Mouse (Mus musculus): Measurements from ENCODE around the gene Otop2. TPM values are rescaled to one million over a fixed set of nuclear protein-coding genes. Genes with fewer than 3 reads are reported as not detected.

Gene Otop2
- total RNA-seq, 2 experiments from 2014 or later = 1.4 to 2.7 TPM

- DNase-seq (ENCODE audit: extremely low spot score in 1 of 2, low spot score in 2 of 2) = no peak
- intact Hi-C loops (cut with DNase I) = no loop called here
- no peak for TF ChIP-seq CTCF (IDR thresholded peaks at IDR 0.05)
- H3K4me3 ChIP-seq = peak overlapping the region; percentile 75
- peak overlapping the region; percentile 93 for H3K27ac ChIP-seq
These were observed 29.4 kb upstream of the Otop2 start for GRCm38 (mm10) chr11:115277604-115277975.

- no peak overlapping the region for H3K27ac ChIP-seq
- intact Hi-C loops (cut with DNase I) = no loop called here
- H3K4me3 ChIP-seq = no peak overlapping the region
- TF ChIP-seq CTCF (IDR thresholded peaks at IDR 0.05) = no peak
- DNase-seq (ENCODE audit: extremely low spot score in 1 of 2, low spot score in 2 of 2) = no peak
These were observed 28.8 kb upstream of the Otop2 start for GRCm38 (mm10) chr11:115278176-115278575.

GRCm38 (mm10) chr11:115279726-115280125, 27.2 kb upstream of the Otop2 start:
- DNase-seq (ENCODE audit: extremely low spot score in 1 of 2, low spot score in 2 of 2) = no peak
- no peak for TF ChIP-seq CTCF (IDR thresholded peaks at IDR 0.05)
- Histone ChIP-seq H3K4me3 (no peak overlapping the region), H3K27ac (no peak overlapping the region)
- intact Hi-C loops (cut with DNase I) = no loop called here

GRCm38 (mm10) chr11:115282295-115282694, 24.7 kb upstream of the Otop2 start:
- Histone ChIP-seq H3K27ac (peak overlapping the region; percentile 72), H3K4me3 (no peak overlapping the region)
- no peak for DNase-seq (ENCODE audit: extremely low spot score in 1 of 2, low spot score in 2 of 2)
- intact Hi-C loops (cut with DNase I) = no loop called here
- no peak for TF ChIP-seq CTCF (IDR thresholded peaks at IDR 0.05)

- no peak for TF ChIP-seq CTCF (IDR thresholded peaks at IDR 0.05)
- H3K4me3 ChIP-seq = no peak overlapping the region
- DNase-seq (ENCODE audit: extremely low spot score in 1 of 2, low spot score in 2 of 2) = peak in 1 of 2 experiments; percentile 16
- intact Hi-C loops (cut with DNase I) = no loop called here
- H3K27ac ChIP-seq = peak overlapping the region; percentile 72
These were observed 24.1 kb upstream of the Otop2 start for GRCm38 (mm10) chr11:115282723-115283485.

GRCm38 (mm10) chr11:115283486-115283765, 23.5 kb upstream of the Otop2 start:
- DNase-seq (ENCODE audit: extremely low spot score in 1 of 2, low spot score in 2 of 2) = peak in 1 of 2 experiments; percentile 12
- peak overlapping the region; percentile 63 for H3K27ac ChIP-seq
- H3K4me3 ChIP-seq = no peak overlapping the region
- no peak for TF ChIP-seq CTCF (IDR thresholded peaks at IDR 0.05)
- intact Hi-C loops (cut with DNase I) = no loop called here

GRCm38 (mm10) chr11:115283891-115284620, 22.9 kb upstream of the Otop2 start:
- no peak overlapping the region for H3K4me3 ChIP-seq
- no peak overlapping the region for H3K27ac ChIP-seq
- DNase-seq (ENCODE audit: extremely low spot score in 1 of 2, low spot score in 2 of 2) = no peak
- TF ChIP-seq CTCF (IDR thresholded peaks at IDR 0.05) = no peak
- intact Hi-C loops (cut with DNase I) = no loop called here

- intact Hi-C loops (cut with DNase I) = no loop called here
- no peak for TF ChIP-seq CTCF (IDR thresholded peaks at IDR 0.05)
These were observed 21.7 kb upstream of the Otop2 start for GRCm38 (mm10) chr11:115285282-115285681.

GRCm38 (mm10) chr11:115286201-115286993, 20.6 kb upstream of the Otop2 start:
- DNase-seq (ENCODE audit: extremely low spot score in 1 of 2, low spot score in 2 of 2) = no peak
- peak overlapping the region; percentile 48 for H3K27ac ChIP-seq
- intact Hi-C loops (cut with DNase I) = no loop called here
- H3K4me3 ChIP-seq = no peak overlapping the region
- TF ChIP-seq CTCF (IDR thresholded peaks at IDR 0.05) = no peak

More at GRCm38 (mm10) chr11:115285282-115285681, 21.7 kb upstream of the Otop2 start:
- no peak for DNase-seq (ENCODE audit: extremely low spot score in 1 of 2, low spot score in 2 of 2)
- Histone ChIP-seq H3K27ac (no peak overlapping the region), H3K4me3 (no peak overlapping the region)

GRCm38 (mm10) chr11:115287386-115287785, 19.6 kb upstream of the Otop2 start:
- no peak for TF ChIP-seq CTCF (IDR thresholded peaks at IDR 0.05)
- Histone ChIP-seq H3K4me3 (no peak overlapping the region), H3K27ac (no peak overlapping the region; the same call in 1 of the 2 replicates)
- DNase-seq (ENCODE audit: extremely low spot score in 1 of 2, low spot score in 2 of 2) = peak in 1 of 2 experiments; percentile 12
- intact Hi-C loops (cut with DNase I) = no loop called here

- TF ChIP-seq CTCF (IDR thresholded peaks at IDR 0.05) = no peak
- no peak for DNase-seq (ENCODE audit: extremely low spot score in 1 of 2, low spot score in 2 of 2)
- Histone ChIP-seq H3K4me3 (no peak overlapping the region), H3K27ac (no peak overlapping the region)
- intact Hi-C loops (cut with DNase I) = no loop called here
These were observed 18.7 kb upstream of the Otop2 start for GRCm38 (mm10) chr11:115288305-115288704.

- no peak overlapping the region for H3K27ac ChIP-seq
- intact Hi-C loops (cut with DNase I) = no loop called here
- H3K4me3 ChIP-seq = no peak overlapping the region
- DNase-seq (ENCODE audit: extremely low spot score in 1 of 2, low spot score in 2 of 2) = no peak
- TF ChIP-seq CTCF (IDR thresholded peaks at IDR 0.05) = no peak
These were observed 17.1 kb upstream of the Otop2 start for GRCm38 (mm10) chr11:115289885-115290284.

Measured in left cerebral cortex, adult 2 months (tissue).